Mouse (Mus musculus): ENCODE measurements around the gene Olfr117.
"Not testable (repeated sequence)": the region's sequence is repeated elsewhere in the genome, so short reads cannot be mapped to it uniquely, and the experiment has no call there.

The Olfr117 gene

DNA sequence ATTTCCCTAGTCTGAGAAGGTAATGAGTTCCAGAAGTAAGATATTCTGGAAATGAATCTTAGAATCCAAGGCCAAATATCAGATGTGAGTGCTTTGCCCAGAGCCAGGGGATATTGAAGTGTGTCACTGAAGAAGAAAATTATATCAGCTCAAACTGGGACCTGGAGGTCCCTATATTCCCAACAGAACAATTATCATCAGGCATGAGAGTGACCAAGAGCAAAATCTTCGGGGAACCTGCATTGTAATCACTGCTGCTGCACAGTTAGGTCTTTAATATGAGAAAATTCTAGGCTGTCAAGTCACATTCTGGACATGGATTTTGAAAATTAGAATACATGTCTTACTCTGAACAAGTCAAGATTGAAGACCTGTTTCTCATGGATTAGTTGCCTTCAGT, at the start of gene Olfr117:
TSS of gene Olfr117 (minus strand) at position 101 of the 400 bp plus-strand sequence.
- DNase-seq (ENCODE audit: low spot score in 2 of 2) = no peak

DNA sequence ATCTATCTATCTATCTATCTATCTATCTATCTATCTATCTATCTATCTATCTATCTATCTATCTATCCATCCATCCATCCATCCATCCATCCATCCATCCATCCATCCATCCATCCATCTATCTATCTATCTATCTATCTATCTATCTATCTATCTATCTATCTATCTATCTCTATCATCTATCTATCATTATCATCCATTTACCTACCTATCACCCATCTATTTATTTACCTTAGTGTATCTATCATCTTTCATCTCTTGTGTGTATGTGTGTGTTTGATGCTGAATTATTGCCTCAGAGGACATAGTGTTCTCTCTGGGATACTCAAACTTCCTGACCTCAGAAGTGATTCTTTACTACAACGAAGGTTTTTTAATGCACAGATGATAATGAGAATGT, 32.7 kb upstream of the Olfr117 start, which contains the start of gene Olfr119:
TSS of gene Olfr119 (plus strand) at position 301 of the 400 bp plus-strand sequence.
- DNase-seq (ENCODE audit: low spot score in 2 of 2) = not testable (repeated sequence)

DNA sequence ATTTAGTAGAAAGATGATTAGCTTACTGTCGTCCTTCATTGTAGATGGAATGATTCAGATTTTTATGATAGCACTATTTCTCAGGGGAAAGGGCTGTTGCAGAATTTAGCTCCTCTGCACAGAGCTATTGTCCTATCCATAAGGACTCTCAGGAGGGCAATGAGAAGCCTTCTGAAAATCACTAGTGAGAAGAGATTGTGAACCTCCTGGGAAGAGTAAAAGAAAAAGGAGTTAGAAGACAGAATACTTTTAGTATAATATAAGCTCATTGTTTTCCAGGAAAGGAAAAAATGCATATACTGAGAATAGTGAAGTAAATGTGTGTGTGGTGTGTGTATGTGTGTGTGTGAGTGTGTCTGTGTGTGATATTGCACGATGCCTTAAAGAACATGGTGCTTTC, 3.1 kb upstream of the Olfr117 start, which contains the start of gene Olfr118:
TSS of gene Olfr118 (plus strand) at position 301 of the 400 bp plus-strand sequence.
- no peak for DNase-seq (ENCODE audit: low spot score in 2 of 2)

DNA sequence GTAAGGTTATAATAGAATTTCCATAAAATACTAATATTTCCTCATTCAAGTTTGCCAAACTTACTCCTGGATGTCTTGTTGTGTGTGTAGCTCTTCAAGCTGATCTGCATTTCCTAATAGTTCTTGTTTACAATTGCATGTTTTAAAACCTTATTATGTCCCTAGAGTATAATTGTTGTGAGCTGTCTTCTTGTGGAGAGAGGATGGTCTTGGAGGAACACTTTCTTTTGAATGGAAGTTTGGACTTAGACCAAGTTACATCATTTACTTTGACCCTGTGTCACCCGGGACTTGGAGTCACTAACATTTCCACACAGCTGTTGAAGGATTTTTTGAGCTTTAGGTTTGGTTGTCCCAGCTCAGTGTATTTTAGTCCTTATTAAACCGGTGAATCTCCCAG, 36.6 kb downstream of the Olfr117 start, which contains the start of the genes Olfr115 and Olfr116:
TSS of gene Olfr115 (minus strand) at position 101 of the 400 bp plus-strand sequence.
TSS of gene Olfr116 (minus strand) at position 191 of the 400 bp plus-strand sequence.
- DNase-seq (ENCODE audit: low spot score in 2 of 2) = no peak
